ENCODE assay signal across 12 mouse cellular contexts in the genomic region with DNA sequence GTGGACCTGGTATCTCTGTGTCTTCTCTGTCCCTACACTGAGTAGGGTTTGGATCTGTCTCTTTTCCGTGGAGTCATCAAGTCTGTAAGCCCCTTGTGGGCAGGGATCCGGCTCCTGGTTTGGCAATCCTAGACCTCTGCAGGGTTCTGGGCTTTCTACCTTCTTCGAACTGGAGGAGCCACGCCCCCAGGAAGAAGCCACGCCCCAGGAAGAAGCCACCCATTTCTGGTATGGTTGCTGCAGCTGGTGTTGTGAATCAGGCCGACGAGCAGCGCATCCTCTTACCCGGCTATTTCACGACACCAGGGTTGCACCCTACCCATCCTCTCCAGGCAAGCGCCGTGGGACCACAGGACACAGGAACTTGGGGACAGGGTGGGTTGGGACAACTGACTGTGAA. TPM values are rescaled to one million over a fixed set of nuclear protein-coding genes. Genes with fewer than 3 reads are reported as not detected.
A peak's percentile ranks its signal among the peaks of the same experiment; 100 is the strongest.
DNase-seq lines count a peak whose midpoint lies in the region; ATAC-seq lines count a peak whose summit lies in the region.
"Had no signal": no experiment of that assay in that cellular context is flagged by ENCODE, and none has a peak within 500 bp of the region (broad histone marks: within the 10 kb centered on the region; RNA-seq: fewer than 3 reads in every experiment).

No protein-coding gene starts in this region.

- ATAC-seq in megakaryocyte progenitor cell, adult 5-6 weeks (replicated peaks; ENCODE audit: poor library complexity) = peak; percentile 56
- ATAC-seq: forebrain, embryonic 15.5 days had no signal

- peak; percentile 37 to 38 for DNase-seq in spleen, postnatal 36 days (ENCODE audit: low spot score in 2 of 2)
- DNase-seq in spleen, postnatal 14 days (ENCODE audit: low spot score in 2 of 2) = no peak
- peak; percentile 68 for DNase-seq in ZHBTc4 (ENCODE audit: low read depth, low spot score)
- no peak for DNase-seq in kidney, adult 18-20 months
- no peak for DNase-seq in retina, embryonic 14.5 days (ENCODE audit: low spot score)
- DNase-seq in heart, adult 11 months = no peak
- DNase-seq: adrenal gland, adult 8-10 months; cerebellum, postnatal 25 days; gastrocnemius, postnatal 36 days; lung, postnatal 36 days had no signal

RNA-seq across cellular contexts. Expression of gene Slc12a3, which starts 4.9 kb away (rescaled TPM):
- 0.12 and 0.17 TPM in 2 replicates for total RNA-seq in megakaryocyte progenitor cell, adult 5-6 weeks (2015)
- total RNA-seq in megakaryocyte progenitor cell, adult 5-6 weeks (2017) = not detected in 2 replicates
- total RNA-seq: gastrocnemius, postnatal 36 days had no signal

Comparison
In these comparisons a context has a peak if more than half of its experiments do, and no peak if none do; other contexts are left out.
1. DNase-seq: peak in spleen, postnatal 36 days (2 of 2) and ZHBTc4 (single experiment); none in spleen, postnatal 14 days (0 of 2), kidney, adult 18-20 months (single experiment), retina, embryonic 14.5 days (single experiment) and heart, adult 11 months (single experiment).